Mouse (Mus musculus) ES-CJ7 (cell line): ENCODE measurements around the gene Bnip1.

Experiments used
- DNase-seq: peaks from one replicate; pipeline ENCODE4 v3.0.0; 2011; ENCODE audit warnings: low read depth, low spot score

Gene Bnip1

DNA sequence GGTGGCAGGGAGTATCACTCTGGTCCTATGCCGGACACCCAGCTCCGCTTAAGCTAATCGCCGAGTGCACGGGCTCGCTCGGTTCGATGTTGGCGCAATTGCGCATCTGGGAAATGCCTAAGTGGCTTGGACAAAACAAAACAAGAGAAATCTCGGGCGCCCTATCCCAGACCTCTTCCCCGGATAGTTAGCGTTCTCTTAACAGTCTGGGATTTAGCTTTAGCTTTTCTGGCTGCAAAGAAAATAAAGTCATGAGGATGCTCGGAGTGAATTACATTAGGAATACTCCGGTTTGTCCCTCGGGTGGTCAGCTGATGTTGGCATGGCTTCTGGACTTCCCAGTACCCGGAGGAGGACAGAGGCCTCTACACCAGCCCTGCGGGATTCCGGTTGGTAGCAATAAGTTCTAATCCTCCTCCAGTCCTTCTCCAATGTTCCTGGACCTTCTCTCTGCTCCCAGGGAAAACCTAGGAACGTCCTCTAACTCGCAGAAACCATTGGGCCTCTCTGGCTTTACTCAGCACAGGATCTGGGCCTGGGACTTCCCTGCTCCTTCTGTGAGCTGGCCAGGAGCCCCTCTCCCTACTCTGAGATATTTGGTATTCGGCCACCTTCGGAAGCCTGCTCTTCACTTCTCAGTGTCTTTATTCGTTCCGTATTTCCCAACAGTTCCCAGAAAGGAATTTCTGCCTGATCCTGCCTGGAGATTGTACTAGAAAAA, 59.0 kb downstream of the Bnip1 start:
- no peak for DNase-seq

DNA sequence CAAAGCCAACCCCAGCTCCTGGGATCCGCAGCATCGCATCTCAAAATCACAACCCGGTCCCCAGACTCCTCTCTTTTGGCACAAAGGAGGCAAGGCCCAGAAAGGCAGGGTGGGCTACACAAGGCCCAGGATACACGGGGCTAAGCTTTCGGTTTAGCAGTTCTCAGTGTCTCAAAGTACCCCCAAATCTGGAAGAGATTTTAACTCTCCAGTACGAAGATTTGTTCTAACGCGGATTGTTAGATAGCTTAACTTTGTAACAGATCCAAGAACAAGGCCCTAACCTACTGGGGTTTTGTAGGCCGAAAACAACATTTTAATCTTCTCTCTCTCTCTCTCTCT, 59.5 kb downstream of the Bnip1 start:
- no peak for DNase-seq

DNA sequence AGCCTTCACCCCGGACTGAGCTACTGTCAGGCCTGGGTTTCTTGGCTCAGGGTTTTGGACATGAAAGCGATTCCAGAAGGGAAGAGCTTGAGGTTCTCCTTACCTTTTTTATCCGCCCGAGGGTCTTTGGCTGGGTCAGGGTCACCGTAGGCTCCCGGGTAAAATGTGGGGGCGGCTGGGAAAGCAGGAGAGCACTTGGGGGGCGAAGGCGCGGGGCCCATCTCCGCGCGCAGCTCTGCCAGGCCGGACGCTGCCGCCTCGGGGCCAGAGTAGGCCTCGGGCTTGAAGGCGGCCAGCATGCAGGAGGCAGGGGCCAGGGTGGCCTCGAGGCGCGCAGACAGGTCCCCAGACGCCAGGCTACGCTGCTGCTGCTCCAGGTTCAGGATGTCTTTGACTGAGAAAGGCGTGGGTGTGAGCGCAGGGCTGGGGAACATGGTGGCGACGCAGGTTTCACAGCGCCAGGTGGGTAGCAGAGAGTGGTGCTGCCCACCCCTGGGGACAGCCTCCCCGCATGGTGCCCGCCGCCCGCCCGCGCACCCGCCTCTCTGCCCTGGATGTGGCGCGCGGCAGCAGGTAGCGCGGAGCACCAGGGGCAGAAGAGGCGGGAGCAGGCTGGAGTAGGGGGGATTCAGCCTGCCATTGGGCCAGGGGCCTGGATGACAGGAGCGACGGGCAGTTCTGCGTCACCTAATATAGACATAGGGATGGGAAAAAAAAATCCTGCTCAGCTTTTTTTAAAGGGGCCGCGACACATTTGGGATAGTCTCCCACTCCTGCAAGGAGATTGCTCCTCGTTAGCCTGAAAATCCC, 60.3 kb downstream of the Bnip1 start:
- peak; percentile 30 for DNase-seq

DNA sequence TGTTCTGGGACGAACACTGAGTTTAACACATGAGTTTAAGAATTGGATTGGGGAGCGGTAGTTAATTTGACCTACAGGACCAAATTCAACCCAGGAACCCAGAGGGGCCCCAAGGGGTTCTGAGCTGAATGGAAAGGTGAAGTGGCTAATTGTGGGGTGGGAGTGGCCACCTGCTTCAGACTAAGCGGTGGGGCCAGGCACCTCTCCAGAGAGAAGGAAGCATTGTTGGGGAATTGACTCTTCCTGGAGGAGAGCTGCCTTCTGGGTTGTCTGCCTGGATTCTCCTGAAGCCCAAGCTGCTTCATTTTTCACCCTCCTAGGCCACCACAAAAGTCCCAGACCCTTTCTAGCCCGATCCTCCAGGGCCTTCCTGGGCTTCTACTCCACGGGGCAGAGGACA, 61.1 kb downstream of the Bnip1 start:
- DNase-seq = no peak
